Mouse (Mus musculus) left cerebral cortex, postnatal 4 days (tissue): ENCODE measurements around the gene Padi3. TPM values are rescaled to one million over a fixed set of nuclear protein-coding genes. Genes with fewer than 3 reads are reported as not detected.

Experiments used
- DNase-seq: peaks from one replicate; pipeline ENCODE4 v3.0.0-alpha.2; 2022
- intact Hi-C: fragments of 180-260 bp; cut with DNase I; formaldehyde crosslinking; loops from one replicate; pipeline ENCODE4 v1.15.1; 2025
- total RNA-seq, 2 experiments: library from RNA; stranded (reverse); gene quantifications; 2 replicates each; pipeline ENCODE4 v1.2.3; 2021

Gene Padi3
- total RNA-seq, 2 experiments from 2014 or later, result not detected

- no peak for DNase-seq
- intact Hi-C loops, result no loop called here
Observed at GRCm38 (mm10) chr4:140784292-140784945, 26.0 kb downstream of the Padi3 start.

- intact Hi-C loops, result no loop called here
- DNase-seq, result no peak
Observed at GRCm38 (mm10) chr4:140782821-140783220, 27.6 kb downstream of the Padi3 start.

- intact Hi-C loops, result no loop called here
- no peak for DNase-seq
Observed at GRCm38 (mm10) chr4:140780507-140780906, 29.9 kb downstream of the Padi3 start.

GRCm38 (mm10) chr4:140779803-140780397 lies 30.5 kb downstream of the Padi3 start:
- DNase-seq, result peak; percentile 54
- intact Hi-C loops, result no loop called here

GRCm38 (mm10) chr4:140776623-140777022 lies 33.8 kb downstream of the Padi3 start:
- intact Hi-C loops, result no loop called here

GRCm38 (mm10) chr4:140775876-140776275 lies 34.6 kb downstream of the Padi3 start:
- no peak for DNase-seq
- intact Hi-C loops, result no loop called here

More at GRCm38 (mm10) chr4:140776623-140777022, 33.8 kb downstream of the Padi3 start:
- no peak for DNase-seq

GRCm38 (mm10) chr4:140774893-140775292 lies 35.6 kb downstream of the Padi3 start:
- intact Hi-C loops, result no loop called here
- no peak for DNase-seq

GRCm38 (mm10) chr4:140774025-140774800 lies 36.2 kb downstream of the Padi3 start, which contains the start of gene Padi4:
Gene Padi4 (minus strand): TSS chr4:140774236.
- intact Hi-C loops, result no loop called here
- no peak for DNase-seq

- no peak for DNase-seq
- intact Hi-C loops, result no loop called here
Observed at GRCm38 (mm10) chr4:140771091-140771490, 39.4 kb downstream of the Padi3 start.

- intact Hi-C loops, result no loop called here
- no peak for DNase-seq
Observed at GRCm38 (mm10) chr4:140770433-140770832, 40.0 kb downstream of the Padi3 start.

- intact Hi-C loops, result no loop called here
- no peak for DNase-seq
Observed at GRCm38 (mm10) chr4:140768973-140769372, 41.5 kb downstream of the Padi3 start.

- DNase-seq, result no peak
- intact Hi-C loops, result no loop called here
Observed at GRCm38 (mm10) chr4:140765936-140766335, 44.5 kb downstream of the Padi3 start.

GRCm38 (mm10) chr4:140763158-140763557 lies 47.3 kb downstream of the Padi3 start:
- intact Hi-C loops, result no loop called here
- peak; percentile 53 for DNase-seq

- no peak for DNase-seq
- intact Hi-C loops, result no loop called here
Observed at GRCm38 (mm10) chr4:140761601-140762000, 48.8 kb downstream of the Padi3 start.

- intact Hi-C loops, result no loop called here
- no peak for DNase-seq
Observed at GRCm38 (mm10) chr4:140755811-140756210, 54.6 kb downstream of the Padi3 start.

- no peak for DNase-seq
- intact Hi-C loops, result no loop called here
Observed at GRCm38 (mm10) chr4:140753366-140753765, 57.1 kb downstream of the Padi3 start.

- intact Hi-C loops, result no loop called here
- DNase-seq, result no peak
Observed at GRCm38 (mm10) chr4:140750328-140750727, 60.1 kb downstream of the Padi3 start.

- DNase-seq, result no peak
Observed at GRCm38 (mm10) chr4:140747978-140748377, 62.5 kb downstream of the Padi3 start.

GRCm38 (mm10) chr4:140744654-140745053 lies 65.8 kb downstream of the Padi3 start:
- intact Hi-C loops, result no loop called here
- peak; percentile 70 for DNase-seq

More at GRCm38 (mm10) chr4:140747978-140748377, 62.5 kb downstream of the Padi3 start:
- intact Hi-C loops, result no loop called here

- intact Hi-C loops, result no loop called here
- DNase-seq, result no peak
Observed at GRCm38 (mm10) chr4:140743086-140743485, 67.4 kb downstream of the Padi3 start.

- DNase-seq, result no peak
- intact Hi-C loops, result no loop called here
Observed at GRCm38 (mm10) chr4:140742543-140742942, 67.9 kb downstream of the Padi3 start, which contains the start of gene Padi6. Gene Padi6 (minus strand): TSS chr4:140742643.

- intact Hi-C loops, result no loop called here
- no peak for DNase-seq
Observed at GRCm38 (mm10) chr4:140741401-140741800, 69.0 kb downstream of the Padi3 start.
